Mouse (Mus musculus): Measurements from ENCODE around the gene Aars2. TPM values are rescaled to one million over a fixed set of nuclear protein-coding genes. Genes with fewer than 3 reads are reported as not detected.

The Aars2 gene
- 18.6 TPM for polyA plus RNA-seq (2014; fragmentation: Illumina TruSeq; extraction: RNeasy Lipid Tissue Mini Kit (QIAGEN cat#74804); ENCODE audit: low read depth, low replicate concordance)

GRCm38 (mm10) chr17:45506700-45507189 is at the start of gene Aars2:
Gene Aars2, plus strand, starts transcription at chr17:45506841.

DNA sequence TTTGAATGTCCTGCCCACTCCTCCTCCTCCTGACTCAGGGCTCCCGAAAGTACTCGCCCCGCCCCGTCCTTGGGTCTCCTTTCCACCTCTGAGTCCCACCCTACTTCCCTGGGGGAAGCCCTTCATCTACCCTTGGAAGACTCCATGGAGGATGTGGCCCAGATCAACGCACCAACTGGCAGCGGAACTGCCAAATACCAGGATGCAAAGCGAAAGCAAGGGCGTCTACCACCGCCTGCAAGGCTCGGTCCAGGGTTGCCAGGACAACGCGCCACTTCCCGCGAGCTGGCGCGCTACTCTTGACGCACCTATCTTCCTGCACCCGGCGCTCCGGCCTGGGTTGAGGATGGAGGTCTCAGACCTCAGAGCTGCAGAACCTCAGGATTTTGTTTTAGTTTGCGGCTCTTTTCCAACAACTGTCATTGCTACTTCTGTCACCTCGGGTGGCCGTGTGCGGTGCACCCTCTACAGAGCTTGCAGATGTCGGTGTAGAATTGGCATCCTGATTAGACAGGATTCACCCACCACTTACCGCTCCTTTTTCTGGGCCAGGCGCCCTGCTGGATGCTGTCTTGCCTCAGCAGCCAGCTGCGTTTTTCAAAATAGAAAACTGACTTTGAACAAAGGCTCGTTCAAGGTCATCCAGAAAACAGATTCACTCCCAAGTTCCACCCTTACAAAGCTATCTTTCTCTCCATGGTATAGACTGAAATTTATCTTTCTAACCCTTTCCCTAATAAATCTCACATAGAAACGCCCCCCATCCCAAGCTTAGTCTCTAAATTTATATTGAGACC is 31.8 kb upstream of the Aars2 start, which contains the start of gene Spats1:
Gene Spats1, minus strand, starts transcription at position 747 of the 797 bp plus-strand sequence.

DNA sequence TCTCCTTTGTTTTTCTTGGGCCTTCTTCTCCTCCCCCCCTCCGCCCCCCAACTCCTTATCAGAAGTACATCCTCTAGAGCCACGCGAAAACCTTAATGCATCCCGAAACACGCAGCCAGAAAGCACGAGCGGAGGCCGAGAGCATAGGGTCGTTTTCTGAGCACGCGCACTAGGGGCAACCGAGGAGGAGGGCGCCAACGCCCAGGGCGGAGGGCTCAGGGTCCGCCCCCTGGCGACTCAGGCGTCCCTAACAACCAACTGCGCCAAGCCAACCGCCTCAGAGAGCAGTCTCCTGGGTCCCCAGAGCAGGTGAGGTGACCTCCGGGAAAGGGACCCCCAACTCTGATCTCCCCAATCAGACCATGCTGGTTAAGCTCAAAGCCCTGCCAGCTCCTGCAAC is 16.6 kb downstream of the Aars2 start, which contains the start of gene Tcte1:
Gene Tcte1, plus strand, starts transcription at position 172 of the 400 bp plus-strand sequence.

GRCm38 (mm10) chr17:45549617-45550181 is 43.1 kb downstream of the Aars2 start, which contains the start of gene Tmem151b:
Gene Tmem151b, minus strand, starts transcription at chr17:45549677.

GRCm38 (mm10) chr17:45555452-45556106 is 48.9 kb downstream of the Aars2 start, which contains the start of gene Nfkbie:
Gene Nfkbie, plus strand, starts transcription at chr17:45555703.

GRCm38 (mm10) chr17:45563655-45564530 is 57.3 kb downstream of the Aars2 start, which contains the start of gene Slc35b2:
Gene Slc35b2, plus strand, starts transcription at chr17:45563874.

Other genes with a start within 250 kb of the Aars2 start
- 39.8 TPM for gene Cdc5l, start 73.1 kb upstream of the Aars2 start, polyA plus RNA-seq (2014; fragmentation: Illumina TruSeq; extraction: RNeasy Lipid Tissue Mini Kit (QIAGEN cat#74804); ENCODE audit: low read depth, low replicate concordance)
- gene Spats1, start 31.4 kb upstream of the Aars2 start, polyA plus RNA-seq (2014; fragmentation: Illumina TruSeq; extraction: RNeasy Lipid Tissue Mini Kit (QIAGEN cat#74804); ENCODE audit: low read depth, low replicate concordance): 0.31 TPM
- not detected for gene Tcte1, start 16.6 kb downstream of the Aars2 start, polyA plus RNA-seq (2014; fragmentation: Illumina TruSeq; extraction: RNeasy Lipid Tissue Mini Kit (QIAGEN cat#74804); ENCODE audit: low read depth, low replicate concordance)
- not detected for gene Tmem151b, start 42.8 kb downstream of the Aars2 start, polyA plus RNA-seq (2014; fragmentation: Illumina TruSeq; extraction: RNeasy Lipid Tissue Mini Kit (QIAGEN cat#74804); ENCODE audit: low read depth, low replicate concordance)
- 1.9 TPM for gene Nfkbie, start 48.9 kb downstream of the Aars2 start, polyA plus RNA-seq (2014; fragmentation: Illumina TruSeq; extraction: RNeasy Lipid Tissue Mini Kit (QIAGEN cat#74804); ENCODE audit: low read depth, low replicate concordance)
- gene Slc35b2, start 57.0 kb downstream of the Aars2 start, polyA plus RNA-seq (2014; fragmentation: Illumina TruSeq; extraction: RNeasy Lipid Tissue Mini Kit (QIAGEN cat#74804); ENCODE audit: low read depth, low replicate concordance): 27.8 TPM
- gene Hsp90ab1, start 66.4 kb downstream of the Aars2 start, polyA plus RNA-seq (2014; fragmentation: Illumina TruSeq; extraction: RNeasy Lipid Tissue Mini Kit (QIAGEN cat#74804); ENCODE audit: low read depth, low replicate concordance): 1,229 TPM
- gene Slc29a1, start 92.8 kb downstream of the Aars2 start, polyA plus RNA-seq (2014; fragmentation: Illumina TruSeq; extraction: RNeasy Lipid Tissue Mini Kit (QIAGEN cat#74804); ENCODE audit: low read depth, low replicate concordance): 99.8 TPM
- gene Mymx, start 95.3 kb downstream of the Aars2 start, polyA plus RNA-seq (2014; fragmentation: Illumina TruSeq; extraction: RNeasy Lipid Tissue Mini Kit (QIAGEN cat#74804); ENCODE audit: low read depth, low replicate concordance): not detected
- gene Capn11, start 152.5 kb downstream of the Aars2 start, polyA plus RNA-seq (2014; fragmentation: Illumina TruSeq; extraction: RNeasy Lipid Tissue Mini Kit (QIAGEN cat#74804); ENCODE audit: low read depth, low replicate concordance): 2.1 TPM
- 140 TPM for gene Mrpl14, start 179.5 kb downstream of the Aars2 start, polyA plus RNA-seq (2014; fragmentation: Illumina TruSeq; extraction: RNeasy Lipid Tissue Mini Kit (QIAGEN cat#74804); ENCODE audit: low read depth, low replicate concordance)
- gene Tmem63b, start 180.1 kb downstream of the Aars2 start, polyA plus RNA-seq (2014; fragmentation: Illumina TruSeq; extraction: RNeasy Lipid Tissue Mini Kit (QIAGEN cat#74804); ENCODE audit: low read depth, low replicate concordance): 79.9 TPM
- not detected for gene 1600014C23Rik, start 227.0 kb downstream of the Aars2 start, polyA plus RNA-seq (2014; fragmentation: Illumina TruSeq; extraction: RNeasy Lipid Tissue Mini Kit (QIAGEN cat#74804); ENCODE audit: low read depth, low replicate concordance)